Comparison of ENCODE assay signal across 37 mouse cellular contexts in genomic region chr9:44419730-44420129, GRCm38 (mm10). TPM values are rescaled to one million over a fixed set of nuclear protein-coding genes. Genes with fewer than 3 reads are reported as not detected.
"Had no signal": no experiment of that assay in that cellular context is flagged by ENCODE, and none has a peak within 500 bp of the region (broad histone marks: within the 10 kb centered on the region; RNA-seq: fewer than 3 reads in every experiment).

No protein-coding gene starts in this region.

RNA-seq across cellular contexts. Expression of gene Foxr1, which starts 21.2 kb away (rescaled TPM):
- total RNA-seq: gastrocnemius, adult 18-20 months; gastrocnemius, adult 8-10 months; gastrocnemius, postnatal 14 days; gastrocnemius, postnatal 36 days; heart, adult 2 months; heart, postnatal 14 days; heart, postnatal 36 days; hematopoietic stem cell, adult 5-6 weeks; hindbrain, postnatal 0 days; layer of hippocampus, adult 18-20 months; layer of hippocampus, adult 8-10 months; layer of hippocampus, postnatal 14 days; layer of hippocampus, postnatal 36 days; left cerebral cortex, adult 18-20 months; left cerebral cortex, adult 8-10 months; left cerebral cortex, postnatal 10 days; left cerebral cortex, postnatal 25 days; left cerebral cortex, postnatal 4 days; liver, adult 2 months had no signal
- polyA plus RNA-seq: heart, adult 2 months; heart, embryonic 11.5 days; heart, embryonic 13.5 days; heart, embryonic 15.5 days; heart, postnatal 0 days; hindbrain, embryonic 11.5 days; hindbrain, embryonic 13.5 days; hindbrain, embryonic 15.5 days; hindbrain, postnatal 0 days; intestine, embryonic 14.5 days; intestine, embryonic 16.5 days; kidney, adult 2 months; kidney, embryonic 15.5 days; kidney, postnatal 0 days; large intestine, adult 2 months; limb, embryonic 11.5 days; limb, embryonic 13.5 days; limb, embryonic 15.5 days; liver, adult 2 months; liver, embryonic 12.5 days; liver, embryonic 14.5 days had no signal
